Mouse (Mus musculus) cerebellum, adult 9-11 months (tissue): ENCODE data around the gene Trpm8.

Experiments
- DNase-seq: peaks from one replicate; pipeline ENCODE4 v3.0.0; 2022

Trpm8 gene

GRCm38 (mm10) chr1:88358102-88358654 is 80.7 kb downstream of the Trpm8 start:
- DNase-seq = peak; percentile 97

DNA sequence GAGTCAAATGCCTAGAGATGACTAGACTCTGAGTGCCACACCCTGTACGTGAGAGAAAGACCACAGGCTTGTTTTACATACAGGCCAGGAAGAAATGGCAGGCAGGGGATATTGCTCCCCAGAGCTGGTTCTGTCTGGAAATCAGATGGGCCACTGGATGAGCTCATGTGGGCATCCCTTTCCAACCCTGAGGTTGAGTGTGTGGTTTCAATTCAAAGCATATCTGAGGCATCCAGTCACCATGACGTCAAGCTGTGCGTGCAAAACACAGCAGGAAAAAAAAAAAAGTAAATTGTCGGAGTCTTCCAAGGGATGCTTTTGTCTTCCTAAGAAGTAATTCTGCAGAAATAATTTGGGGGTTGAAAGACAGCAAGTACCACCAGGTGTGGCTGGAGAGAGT is 83.6 kb downstream of the Trpm8 start:
- DNase-seq = no peak

DNA sequence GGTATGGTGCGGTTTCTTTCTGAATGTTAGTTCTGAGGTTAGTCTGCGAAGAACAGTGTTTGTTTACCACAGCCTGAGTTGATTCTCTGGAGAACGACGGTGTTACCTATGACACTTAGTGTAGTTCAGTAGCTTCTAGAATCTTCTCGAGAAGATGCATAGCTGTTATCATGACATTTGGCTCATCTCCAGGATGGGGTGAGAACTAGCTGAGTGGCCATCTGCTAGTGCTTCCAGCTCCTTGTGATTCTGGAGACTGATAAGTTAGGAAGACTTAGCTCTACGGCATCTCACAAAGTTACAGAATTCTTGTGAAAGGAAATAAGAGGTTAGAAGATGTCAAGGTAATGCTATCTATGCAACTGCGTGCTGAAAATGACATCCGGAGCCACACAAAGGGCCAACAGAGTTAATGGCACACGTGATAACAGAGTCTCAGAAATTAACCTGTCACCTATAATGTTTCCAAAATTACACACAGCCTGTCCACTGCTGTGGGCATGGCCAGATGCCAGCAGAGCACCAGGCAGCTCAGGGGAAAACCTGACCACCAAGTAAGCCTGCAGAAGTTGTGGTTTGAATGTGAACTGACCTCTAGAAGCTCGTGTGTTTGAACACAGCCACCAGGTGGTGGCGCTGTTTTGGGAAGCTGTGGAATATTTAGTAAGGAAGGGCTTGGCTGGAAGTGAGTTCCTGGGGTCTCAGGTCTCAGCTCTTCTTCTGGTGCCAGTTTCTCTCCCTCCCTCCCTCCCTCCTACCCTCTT is 89.6 kb downstream of the Trpm8 start:
- DNase-seq = peak; percentile 73

DNA sequence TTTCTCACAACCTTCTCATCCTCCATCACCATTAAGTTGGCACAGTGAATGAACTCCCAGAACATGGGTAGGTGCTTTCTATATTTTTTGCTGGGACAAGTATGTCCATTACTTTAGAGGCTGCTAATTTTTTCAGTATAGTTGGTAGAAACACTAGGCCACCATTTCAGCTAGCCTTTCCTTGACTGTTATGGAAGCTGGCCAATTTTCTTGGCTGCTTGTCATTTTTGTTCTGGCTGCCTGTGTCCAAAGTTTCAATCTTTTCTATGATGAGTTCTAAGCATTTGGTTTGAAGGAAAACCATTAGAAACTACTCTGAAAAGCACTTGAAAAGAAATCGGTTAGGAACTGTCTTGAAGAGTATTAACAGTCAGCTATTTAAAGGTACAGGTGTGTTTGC is 101.0 kb downstream of the Trpm8 start:
- no peak for DNase-seq

DNA sequence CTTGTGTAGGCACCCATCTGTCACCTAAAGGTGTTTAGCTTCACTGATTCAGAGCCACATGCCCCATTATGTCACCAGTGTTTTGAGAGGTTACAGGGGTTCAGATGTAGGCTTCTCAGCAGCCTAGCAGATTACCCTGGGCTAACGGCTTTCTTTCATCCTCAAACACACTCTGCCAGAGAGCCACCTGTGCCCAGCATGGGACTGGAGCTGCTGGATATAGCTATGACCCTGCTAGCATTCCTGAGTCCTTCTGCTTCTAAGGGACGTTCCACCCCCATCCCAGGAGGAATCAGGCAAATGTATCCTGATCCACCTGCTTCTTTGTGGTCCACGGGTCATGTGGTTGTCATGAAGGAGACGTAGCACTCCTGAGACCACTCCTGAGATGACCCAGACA is 114.2 kb downstream of the Trpm8 start:
- DNase-seq = peak; percentile 50

GRCm38 (mm10) chr1:88393321-88393720 is 115.9 kb downstream of the Trpm8 start:
- no peak for DNase-seq

GRCm38 (mm10) chr1:88403378-88403777 is 125.9 kb downstream of the Trpm8 start:
- no peak for DNase-seq

- DNase-seq = no peak
Observed at GRCm38 (mm10) chr1:88406078-88406806, 128.8 kb downstream of the Trpm8 start.

DNA sequence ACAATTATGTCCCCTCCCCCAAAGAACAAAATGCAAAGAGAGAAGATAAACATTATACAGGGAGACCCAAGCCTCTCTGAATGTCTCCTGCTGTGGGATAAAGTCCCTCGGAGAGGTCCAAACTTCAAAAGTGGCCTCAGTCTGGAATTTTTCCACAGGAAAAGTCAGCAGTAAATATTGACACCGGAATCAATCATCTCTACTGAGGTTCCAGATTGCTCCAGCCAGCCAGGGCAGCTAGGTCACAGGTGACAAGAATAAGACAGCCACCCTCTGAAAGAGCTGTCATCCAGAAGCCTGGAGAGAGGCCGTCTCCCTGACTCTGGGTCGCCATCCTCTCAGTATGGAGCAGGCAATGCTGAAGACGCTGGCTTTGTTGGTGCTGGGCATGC is 129.3 kb downstream of the Trpm8 start, which contains the start of gene Spp2:
Spp2 (plus strand) TSS at position 155 of the 392 bp plus-strand sequence.
- no peak for DNase-seq

GRCm38 (mm10) chr1:88408340-88408739 is 130.9 kb downstream of the Trpm8 start:
- DNase-seq = no peak

DNA sequence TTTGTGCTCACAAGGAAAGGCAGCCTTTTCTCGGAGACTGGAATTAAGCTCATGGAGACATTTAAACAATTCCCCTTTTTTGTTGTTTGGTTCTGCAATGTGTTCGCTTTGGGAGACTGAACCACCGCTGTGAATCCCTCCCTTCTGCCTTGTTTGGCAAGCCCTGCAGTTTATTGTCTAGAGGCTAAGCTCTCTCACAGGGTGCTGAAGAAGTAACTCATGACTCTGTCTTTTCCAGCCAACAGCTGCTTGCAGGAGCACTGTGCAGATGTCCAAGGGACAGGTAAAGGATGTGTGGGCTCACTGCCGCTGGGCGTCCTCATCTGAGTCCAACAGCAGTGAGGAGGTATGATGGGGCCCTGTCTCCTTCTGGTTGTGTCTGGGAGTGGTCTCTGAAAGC is 134.6 kb downstream of the Trpm8 start:
- DNase-seq = no peak

- no peak for DNase-seq
Observed at GRCm38 (mm10) chr1:88418943-88419342, 141.5 kb downstream of the Trpm8 start.

DNA sequence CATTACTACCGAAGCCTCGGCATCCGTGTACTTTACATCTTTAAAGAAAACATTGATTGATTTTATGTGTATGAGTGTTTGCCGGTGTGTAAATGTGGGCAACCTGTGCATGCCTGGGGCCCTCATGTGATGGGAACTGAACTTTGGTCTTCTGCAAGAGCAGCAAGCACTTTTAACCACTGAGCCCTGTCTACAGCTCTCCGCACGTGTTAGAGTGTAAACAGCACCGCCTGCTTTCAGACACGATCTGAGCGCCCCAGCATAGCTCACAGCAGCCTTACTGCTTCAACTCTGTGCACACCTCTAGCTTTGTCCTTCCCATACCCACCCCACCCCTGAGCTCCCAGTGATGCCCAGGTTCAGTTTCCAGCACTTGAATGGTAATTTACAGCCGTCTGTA is 144.6 kb downstream of the Trpm8 start:
- no peak for DNase-seq

- no peak for DNase-seq
Observed at GRCm38 (mm10) chr1:88422846-88423395, 145.5 kb downstream of the Trpm8 start.

- DNase-seq = peak; percentile 83
Observed at GRCm38 (mm10) chr1:88424602-88425252, 147.3 kb downstream of the Trpm8 start.

DNA sequence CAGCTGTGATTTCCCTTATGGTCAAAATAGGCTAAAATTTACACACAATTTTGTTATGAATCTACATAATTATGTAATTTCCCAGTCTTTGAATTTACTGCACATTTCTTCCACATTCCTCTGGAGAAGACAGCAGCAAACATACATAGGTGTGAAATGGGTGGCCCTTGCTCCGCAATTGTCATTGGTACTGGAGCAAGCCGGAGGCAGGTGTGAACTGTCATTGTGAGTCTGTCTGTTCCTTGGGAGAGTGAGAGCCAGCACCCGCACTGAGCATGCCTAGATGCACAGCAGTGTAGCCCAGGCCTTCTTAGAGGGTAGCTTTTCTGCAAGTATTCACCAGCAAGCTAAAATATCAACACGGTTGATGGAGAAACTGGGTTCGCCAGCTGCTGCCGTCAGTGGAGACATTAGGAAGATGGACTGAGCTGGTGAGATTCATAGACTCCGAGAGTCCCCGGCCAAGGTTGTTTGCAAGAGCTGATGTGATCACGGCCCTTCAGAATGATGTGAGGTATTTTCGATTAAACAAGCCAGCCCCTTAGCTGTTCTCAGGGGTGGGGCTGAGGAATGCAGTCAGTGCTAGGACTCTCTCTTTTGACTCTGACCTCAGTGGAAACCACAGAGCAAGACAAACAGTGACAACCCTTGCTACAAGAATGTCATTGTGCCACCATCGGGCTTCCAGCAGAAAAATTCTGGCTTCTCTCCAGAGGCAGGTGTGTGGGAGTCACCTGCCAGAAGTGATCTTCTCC is 150.7 kb downstream of the Trpm8 start:
- DNase-seq = no peak

DNA sequence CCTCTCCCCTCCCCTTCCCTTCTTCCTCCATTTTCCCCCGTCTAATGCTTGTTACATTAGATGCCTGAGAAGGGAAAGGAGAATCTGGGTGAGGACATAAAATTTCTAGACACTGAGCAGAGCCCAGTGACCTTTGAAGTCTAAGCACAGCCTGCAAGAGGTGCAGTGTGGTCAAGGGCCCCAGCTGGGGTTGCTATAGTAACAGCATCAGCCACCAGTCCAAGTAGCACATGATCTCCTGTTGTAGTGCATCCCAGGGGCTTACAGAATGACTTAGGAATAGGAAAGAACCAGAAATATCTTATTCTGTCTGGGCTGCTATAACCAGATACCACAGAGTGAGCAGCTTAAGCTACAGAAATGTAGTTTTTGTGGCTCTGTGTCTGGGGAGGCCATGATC is 152.0 kb downstream of the Trpm8 start:
- DNase-seq = no peak

- DNase-seq = no peak
Observed at GRCm38 (mm10) chr1:88431262-88431661, 153.8 kb downstream of the Trpm8 start.

GRCm38 (mm10) chr1:88432601-88433000 is 155.1 kb downstream of the Trpm8 start:
- no peak for DNase-seq

- peak; percentile 47 for DNase-seq
Observed at GRCm38 (mm10) chr1:88433096-88433883, 155.8 kb downstream of the Trpm8 start.

- no peak for DNase-seq
Observed at GRCm38 (mm10) chr1:88434057-88434456, 156.6 kb downstream of the Trpm8 start.
